Mouse (Mus musculus): Measurements from ENCODE around the gene Tbc1d9. TPM values are rescaled to one million over a fixed set of nuclear protein-coding genes. Genes with fewer than 3 reads are reported as not detected.
"Not testable (repeated sequence)": the region's sequence is repeated elsewhere in the genome, so short reads cannot be mapped to it uniquely, and the experiment has no call there.

The Tbc1d9 gene
- polyA plus RNA-seq, 1 experiment from 2014 or later = 2.3 TPM

GRCm38 (mm10) chr8:83300135-83300534, 135.0 kb downstream of the Tbc1d9 start:
- no peak overlapping the region for H3K4me2 ChIP-seq (replicated peaks; ENCODE audit: low read depth, low read length)
- H3K36me3 ChIP-seq (ENCODE audit: insufficient read depth, low read length) = no peaks in the 10 kb centered on the region
- no peak overlapping the region for H3K4me3 ChIP-seq (ENCODE audit: low read length)
- H3K27ac ChIP-seq (ENCODE audit: low read length) = no peak overlapping the region
- no peaks in the 10 kb centered on the region for H3K4me1 ChIP-seq (ENCODE audit: insufficient read depth, low read length)
- WGBS = 42% methylated on average over 1 of the region's 1 CpGs
- no peak for ATAC-seq (ENCODE audit: low FRiP score, low TSS enrichment)
- H3K9me3 ChIP-seq (ENCODE audit: low read length) = no peaks in the 10 kb centered on the region
- no peaks in the 10 kb centered on the region for H3K27me3 ChIP-seq (ENCODE audit: insufficient read depth, low read length)
- H3K9ac ChIP-seq (replicated peaks; ENCODE audit: low read length) = no peak overlapping the region

DNA sequence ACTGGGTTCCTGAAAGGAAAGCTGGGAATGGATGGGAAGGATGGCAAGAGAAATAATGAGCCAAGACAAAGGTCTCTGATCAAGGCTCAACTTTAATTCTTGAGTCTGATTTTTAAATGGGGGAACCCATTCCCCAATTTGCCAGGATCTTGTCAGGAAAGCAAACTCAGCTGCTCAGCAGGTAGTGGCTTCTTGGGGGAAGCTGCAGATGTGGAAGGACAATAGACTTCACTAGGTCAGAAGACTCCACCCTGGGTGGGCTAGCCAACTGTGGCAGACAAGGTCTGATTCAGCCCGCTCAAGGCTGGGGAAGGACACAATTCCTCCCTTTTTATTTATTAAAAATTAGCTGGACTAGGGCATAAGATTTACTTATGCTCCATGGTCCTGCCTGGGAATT, 139.8 kb downstream of the Tbc1d9 start:
- no peaks in the 10 kb centered on the region for H3K36me3 ChIP-seq (ENCODE audit: insufficient read depth, low read length)
- no peaks in the 10 kb centered on the region for H3K4me1 ChIP-seq (ENCODE audit: insufficient read depth, low read length)
- 96% methylated on average over 1 of the region's 1 CpGs for WGBS
- ATAC-seq (ENCODE audit: low FRiP score, low TSS enrichment) = no peak
- no peak overlapping the region for H3K9ac ChIP-seq (replicated peaks; ENCODE audit: low read length)
- H3K4me3 ChIP-seq (ENCODE audit: low read length) = no peak overlapping the region
- no peaks in the 10 kb centered on the region for H3K9me3 ChIP-seq (ENCODE audit: low read length)
- no peak overlapping the region for H3K27ac ChIP-seq (ENCODE audit: low read length)
- no peaks in the 10 kb centered on the region for H3K27me3 ChIP-seq (ENCODE audit: insufficient read depth, low read length)
- H3K4me2 ChIP-seq (replicated peaks; ENCODE audit: low read depth, low read length) = no peak overlapping the region

DNA sequence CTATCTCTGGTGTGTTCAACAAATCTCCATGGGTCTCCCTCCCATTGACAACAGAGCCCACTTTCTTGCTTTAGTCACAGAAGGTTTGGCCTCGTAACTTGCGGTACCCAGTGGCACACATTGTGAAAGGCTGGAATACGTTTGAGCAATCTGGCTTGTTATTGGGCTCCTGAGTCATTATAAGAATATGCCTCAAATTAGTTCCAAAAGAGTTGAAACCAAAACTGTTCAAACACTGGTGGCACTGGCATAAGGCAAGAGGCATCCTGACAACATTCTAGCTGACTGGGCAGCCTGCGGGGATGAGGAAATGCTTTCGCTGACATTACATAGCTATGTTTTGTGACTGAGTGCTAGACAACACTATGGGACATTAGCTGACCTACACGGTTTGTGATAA, 144.7 kb downstream of the Tbc1d9 start:
- no peak for ATAC-seq (ENCODE audit: low FRiP score, low TSS enrichment)
- 90% methylated on average over 6 of the region's 6 CpGs for WGBS
- H3K9ac ChIP-seq (replicated peaks; ENCODE audit: low read length) = no peak overlapping the region

DNA sequence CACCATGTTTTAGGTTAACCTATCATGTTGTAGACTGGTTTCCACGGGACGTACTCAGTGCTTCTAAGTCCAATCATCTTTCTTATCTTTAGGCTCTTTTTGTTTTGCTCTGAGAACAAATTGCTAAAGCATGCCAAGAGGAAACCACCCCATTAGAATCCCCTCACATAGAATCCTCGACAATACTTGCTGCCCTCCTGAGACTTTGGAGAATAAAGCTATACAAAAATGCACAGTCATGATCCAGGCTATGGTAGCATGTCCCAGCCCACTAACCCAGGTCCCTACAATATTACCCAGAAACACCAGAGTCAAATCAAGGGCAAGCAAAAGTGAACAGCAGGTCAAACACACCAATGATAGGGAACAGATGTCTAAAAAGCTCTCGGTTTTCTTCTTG, 149.9 kb downstream of the Tbc1d9 start:
- not testable (repeated sequence) for H3K9me3 ChIP-seq (ENCODE audit: low read length); H3K9ac ChIP-seq (replicated peaks; ENCODE audit: low read length); ATAC-seq (ENCODE audit: low FRiP score, low TSS enrichment); H3K4me3 ChIP-seq (ENCODE audit: low read length); H3K4me1 ChIP-seq (ENCODE audit: insufficient read depth, low read length); H3K27me3 ChIP-seq (ENCODE audit: insufficient read depth, low read length); H3K27ac ChIP-seq (ENCODE audit: low read length); H3K4me2 ChIP-seq (replicated peaks; ENCODE audit: low read depth, low read length)
- 82% methylated on average over 4 of the region's 4 CpGs for WGBS
- peaks cover 21% of the 10 kb centered on the region for H3K36me3 ChIP-seq (ENCODE audit: insufficient read depth, low read length)

More for the DNA sequence above, 144.7 kb downstream of the Tbc1d9 start:
- no peak overlapping the region for H3K4me2 ChIP-seq (replicated peaks; ENCODE audit: low read depth, low read length)
- no peaks in the 10 kb centered on the region for H3K4me1 ChIP-seq (ENCODE audit: insufficient read depth, low read length)
- H3K4me3 ChIP-seq (ENCODE audit: low read length) = no peak overlapping the region
- no peaks in the 10 kb centered on the region for H3K9me3 ChIP-seq (ENCODE audit: low read length)
- H3K36me3 ChIP-seq (ENCODE audit: insufficient read depth, low read length) = peaks cover 4% of the 10 kb centered on the region; the same call in 1 of the 2 replicates
- no peaks in the 10 kb centered on the region for H3K27me3 ChIP-seq (ENCODE audit: insufficient read depth, low read length)
- no peak overlapping the region for H3K27ac ChIP-seq (ENCODE audit: low read length)

DNA sequence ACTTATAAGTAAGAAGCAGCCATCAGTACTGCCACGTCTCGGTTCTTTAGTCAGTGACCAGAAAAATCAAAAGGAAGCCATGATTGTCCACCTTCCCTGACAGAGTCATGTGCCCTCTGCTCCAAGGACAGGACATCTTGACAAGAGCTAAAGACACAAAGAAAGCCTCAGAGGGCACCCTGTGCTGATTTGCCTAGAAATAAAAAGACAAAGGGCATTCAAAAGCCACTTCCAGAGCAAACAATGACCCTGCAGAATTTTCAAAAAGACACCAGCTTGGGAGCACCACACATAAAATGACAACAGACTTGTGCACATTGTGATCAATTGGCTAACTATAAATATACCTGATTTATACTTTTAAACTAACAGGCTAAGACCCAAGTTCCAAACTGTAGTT, 150.5 kb downstream of the Tbc1d9 start:
- WGBS = 79% methylated on average over 2 of the region's 2 CpGs

GRCm38 (mm10) chr8:83320543-83320942, 155.4 kb downstream of the Tbc1d9 start:
- no peaks in the 10 kb centered on the region for H3K9me3 ChIP-seq (ENCODE audit: low read length)
- ATAC-seq (ENCODE audit: low FRiP score, low TSS enrichment) = no peak
- no peak overlapping the region for H3K27ac ChIP-seq (ENCODE audit: low read length)
- whole genome bisulfite sequencing = 88% methylated on average over 3 of the region's 3 CpGs
- H3K36me3 ChIP-seq (ENCODE audit: insufficient read depth, low read length) = peaks cover 28% of the 10 kb centered on the region
- H3K27me3 ChIP-seq (ENCODE audit: insufficient read depth, low read length) = no peaks in the 10 kb centered on the region
- H3K4me2 ChIP-seq (replicated peaks; ENCODE audit: low read depth, low read length) = no peak overlapping the region
- no peak overlapping the region for H3K4me3 ChIP-seq (ENCODE audit: low read length)
- H3K4me1 ChIP-seq (ENCODE audit: insufficient read depth, low read length) = no peaks in the 10 kb centered on the region
- H3K9ac ChIP-seq (replicated peaks; ENCODE audit: low read length) = no peak overlapping the region

More for the DNA sequence above, 150.5 kb downstream of the Tbc1d9 start:
- Histone ChIP-seq H3K4me1 (ENCODE audit: insufficient read depth, low read length) (no peaks in the 10 kb centered on the region), H3K4me3 (ENCODE audit: low read length) (no peak overlapping the region), H3K36me3 (ENCODE audit: insufficient read depth, low read length) (peaks cover 21% of the 10 kb centered on the region), H3K9ac (replicated peaks; ENCODE audit: low read length) (no peak overlapping the region), H3K27me3 (ENCODE audit: insufficient read depth, low read length) (no peaks in the 10 kb centered on the region), H3K9me3 (ENCODE audit: low read length) (no peaks in the 10 kb centered on the region), H3K4me2 (replicated peaks; ENCODE audit: low read depth, low read length) (no peak overlapping the region), H3K27ac (ENCODE audit: low read length) (no peak overlapping the region)
- no peak for ATAC-seq (ENCODE audit: low FRiP score, low TSS enrichment)

DNA sequence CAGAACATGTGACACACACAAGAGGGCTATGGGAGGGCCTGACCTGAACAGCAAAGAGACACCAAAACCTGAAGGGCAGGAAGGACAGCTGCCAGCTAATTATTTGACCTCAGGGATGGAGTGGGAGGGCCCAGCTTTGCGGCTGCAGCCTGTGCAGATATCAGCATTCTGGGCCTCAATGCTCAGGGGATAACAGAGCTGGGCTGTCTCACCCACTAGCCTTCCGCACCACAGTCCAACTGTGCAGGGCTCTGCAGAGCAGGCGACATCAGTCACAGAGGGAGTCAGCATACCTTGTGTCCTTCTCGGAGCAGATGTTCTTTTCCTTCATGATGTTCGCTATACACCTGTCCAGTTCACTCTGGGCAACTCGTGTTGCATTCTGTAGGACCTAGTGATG, 157.2 kb downstream of the Tbc1d9 start:
- no peak overlapping the region for H3K4me3 ChIP-seq (ENCODE audit: low read length)
- no peaks in the 10 kb centered on the region for H3K4me1 ChIP-seq (ENCODE audit: insufficient read depth, low read length)
- WGBS = 94% methylated on average over 6 of the region's 6 CpGs
- H3K9ac ChIP-seq (replicated peaks; ENCODE audit: low read length) = no peak overlapping the region
- no peaks in the 10 kb centered on the region for H3K9me3 ChIP-seq (ENCODE audit: low read length)
- H3K27me3 ChIP-seq (ENCODE audit: insufficient read depth, low read length) = no peaks in the 10 kb centered on the region
- H3K36me3 ChIP-seq (ENCODE audit: insufficient read depth, low read length) = peaks cover 23% of the 10 kb centered on the region
- ATAC-seq (ENCODE audit: low FRiP score, low TSS enrichment) = no peak; the same call in 1 of the 2 replicates
- H3K4me2 ChIP-seq (replicated peaks; ENCODE audit: low read depth, low read length) = no peak overlapping the region
- H3K27ac ChIP-seq (ENCODE audit: low read length) = no peak overlapping the region

Other genes starting within 250 kb of the Tbc1d9 start
- 0.86 and 1.7 TPM in 2 replicates for gene Gm10645, start 818 bp downstream of the Tbc1d9 start, polyA plus RNA-seq (2015; fragmentation: Nextera tagmentation; extraction: Ambion mirVana)
- not detected in 2 replicates for gene Ucp1, start 125.0 kb downstream of the Tbc1d9 start, polyA plus RNA-seq (2015; fragmentation: Nextera tagmentation; extraction: Ambion mirVana)
- gene Elmod2, start 167.1 kb downstream of the Tbc1d9 start, polyA plus RNA-seq (2015; fragmentation: Nextera tagmentation; extraction: Ambion mirVana) = 15.4 and 16.0 TPM in 2 replicates
- not detected in 2 replicates for gene Mgat4d, start 183.1 kb downstream of the Tbc1d9 start, polyA plus RNA-seq (2015; fragmentation: Nextera tagmentation; extraction: Ambion mirVana)
- gene Clgn, start 224.5 kb downstream of the Tbc1d9 start, polyA plus RNA-seq (2015; fragmentation: Nextera tagmentation; extraction: Ambion mirVana) = 0.14 and 0.22 TPM in 2 replicates